Mouse (Mus musculus) testis, adult 2 months (tissue): ENCODE data around the gene Olfr548-ps1. TPM values are rescaled to one million over a fixed set of nuclear protein-coding genes. Genes with fewer than 3 reads are reported as not detected.
"Not testable (repeated sequence)": the region's sequence is repeated elsewhere in the genome, so short reads cannot be mapped to it uniquely, and the experiment has no call there.

Experiments
- H3K27ac ChIP-seq: fragments of 200-500 bp; 2 replicates; pipeline ENCODE4 v1.5.1; 2012; ENCODE audit warnings: low read depth, low read length; ENCODE audit not compliant: control insufficient read depth, insufficient read depth
- H3K27me3 ChIP-seq: fragments of 200-500 bp; 2 replicates; pipeline ENCODE4 v1.6.1; 2012; ENCODE audit warnings: mild to moderate bottlenecking, low read length, moderate library complexity; ENCODE audit not compliant: control insufficient read depth, insufficient read depth
- H3K36me3 ChIP-seq: fragments of 200-500 bp; 2 replicates; pipeline ENCODE4 v1.6.1; 2012; ENCODE audit warnings: mild to moderate bottlenecking, low read length; ENCODE audit not compliant: control insufficient read depth, insufficient read depth
- H3K4me1 ChIP-seq: fragments of 200-500 bp; 2 replicates; pipeline ENCODE4 v1.6.1; 2012; ENCODE audit warnings: low read length; ENCODE audit not compliant: control insufficient read depth, insufficient read depth
- H3K4me3 ChIP-seq: fragments of 200-500 bp; 2 replicates; pipeline ENCODE4 v1.5.1; 2012; ENCODE audit warnings: low read depth, mild to moderate bottlenecking, low read length, moderate library complexity, mixed read lengths; ENCODE audit not compliant: control insufficient read depth
- CTCF ChIP-seq: fragments of 200-500 bp; IDR thresholded peaks from 2 replicates; pipeline ENCODE4 v1.5.1; 2012; ENCODE audit warnings: low read depth, mild to moderate bottlenecking, inconsistent platforms, low read length, moderate library complexity; ENCODE audit not compliant: control insufficient read depth, insufficient read depth, insufficient replicate concordance
- POLR2A ChIP-seq: fragments of 200-500 bp; IDR thresholded peaks from 2 replicates; pipeline ENCODE4 v1.6.1; 2012; ENCODE audit warnings: low read depth, mild to moderate bottlenecking, inconsistent platforms, low read length, moderate library complexity; ENCODE audit not compliant: control insufficient read depth
- polyA plus RNA-seq: library from polyadenylated mRNA; depleted of rRNA; stranded (reverse); fragments of >200 nt; gene quantifications from 2 replicates; pipeline ENCODE4 v1.2.3, GENCODE M21; 2012; rRNA removed

Gene Olfr548-ps1
- polyA plus RNA-seq: not detected in 2 replicates

- Histone ChIP-seq H3K27ac (no peak within 1 kb of the TSS), H3K4me3 (no peak within 1 kb of the TSS), H3K36me3 (no peaks in the 10 kb centered on the region), H3K27me3 (no peaks in the 10 kb centered on the region), H3K4me1 (no peaks in the 10 kb centered on the region)
- no peak for TF ChIP-seq CTCF
- no peak for TF ChIP-seq POLR2A
These were observed at the start of gene Olfr548-ps1 for GRCm38 (mm10) chr7:102540596-102540995. TSS of gene Olfr548-ps1 (plus strand) at chr7:102540896.

GRCm38 (mm10) chr7:102494416-102494815 is 46.3 kb upstream of the Olfr548-ps1 start:
- H3K4me1 ChIP-seq, H3K27ac ChIP-seq, H3K36me3 ChIP-seq, H3K4me3 ChIP-seq, H3K27me3 ChIP-seq: not testable (repeated sequence)

- TF ChIP-seq POLR2A (no peak), CTCF (no peak)
- no peaks in the 10 kb centered on the region for H3K36me3 ChIP-seq
- H3K4me3 ChIP-seq: no peak within 1 kb of the TSS
- H3K4me1 ChIP-seq: no peaks in the 10 kb centered on the region
- no peaks in the 10 kb centered on the region for H3K27me3 ChIP-seq
- H3K27ac ChIP-seq: no peak within 1 kb of the TSS
These were observed 41.2 kb upstream of the Olfr548-ps1 start, which contains the start of gene Olfr545 for GRCm38 (mm10) chr7:102499473-102499872. TSS of gene Olfr545 (minus strand) at chr7:102499573.

- Histone ChIP-seq H3K4me3 (no peak overlapping the region), H3K27me3 (no peaks in the 10 kb centered on the region), H3K4me1 (no peaks in the 10 kb centered on the region), H3K27ac (no peak overlapping the region), H3K36me3 (no peaks in the 10 kb centered on the region)
- TF ChIP-seq POLR2A (no peak), CTCF (no peak)
These were observed 38.7 kb upstream of the Olfr548-ps1 start for GRCm38 (mm10) chr7:102501986-102502385.

- no peaks in the 10 kb centered on the region for H3K27me3 ChIP-seq
- no peaks in the 10 kb centered on the region for H3K36me3 ChIP-seq
- H3K4me3 ChIP-seq: no peak overlapping the region
- H3K4me1 ChIP-seq: no peaks in the 10 kb centered on the region
- TF ChIP-seq POLR2A (no peak), CTCF (peak; percentile 82; the same call in 1 of the 2 replicates)
- no peak overlapping the region for H3K27ac ChIP-seq
These were observed 33.8 kb upstream of the Olfr548-ps1 start for GRCm38 (mm10) chr7:102506848-102507247.

- Histone ChIP-seq H3K27ac (no peak overlapping the region), H3K4me3 (no peak overlapping the region), H3K27me3 (no peaks in the 10 kb centered on the region), H3K36me3 (no peaks in the 10 kb centered on the region), H3K4me1 (peaks cover 3% of the 10 kb centered on the region)
- TF ChIP-seq CTCF (no peak), POLR2A (no peak)
These were observed 32.6 kb upstream of the Olfr548-ps1 start for GRCm38 (mm10) chr7:102508066-102508465.

- Histone ChIP-seq H3K27ac (no peak overlapping the region), H3K27me3 (no peaks in the 10 kb centered on the region), H3K36me3 (no peaks in the 10 kb centered on the region), H3K4me1 (peaks cover 5% of the 10 kb centered on the region), H3K4me3 (no peak overlapping the region)
- TF ChIP-seq CTCF (no peak), POLR2A (no peak)
These were observed 32.0 kb upstream of the Olfr548-ps1 start for GRCm38 (mm10) chr7:102508666-102509065.

- no peak overlapping the region for H3K4me3 ChIP-seq
- no peak for TF ChIP-seq POLR2A
- no peak for TF ChIP-seq CTCF
- no peak overlapping the region for H3K27ac ChIP-seq
- no peaks in the 10 kb centered on the region for H3K36me3 ChIP-seq
- no peaks in the 10 kb centered on the region for H3K27me3 ChIP-seq
- H3K4me1 ChIP-seq: peaks cover 5% of the 10 kb centered on the region
These were observed 31.0 kb upstream of the Olfr548-ps1 start for GRCm38 (mm10) chr7:102509726-102510125.
